Mouse (Mus musculus) heart, adult 18-20 months (tissue): ENCODE measurements around the gene Bola2. TPM values are rescaled to one million over a fixed set of nuclear protein-coding genes. Genes with fewer than 3 reads are reported as not detected.
A peak's percentile ranks its signal among the peaks of the same experiment; 100 is the strongest.
"Not testable (repeated sequence)": the region's sequence is repeated elsewhere in the genome, so short reads cannot be mapped to it uniquely, and the experiment has no call there.

Experiments used
- DNase-seq, 2 experiments: peaks; one replicate each; pipeline ENCODE4 v3.0.0; 2021 to 2022; ENCODE audit warnings: mixed read lengths in 1 of 2
- total RNA-seq, 2 experiments: library from RNA; stranded (reverse); gene quantifications; 2 replicates each; pipeline ENCODE4 v1.2.3; 2021

Gene Bola2
- total RNA-seq, 2 experiments from 2014 or later = 60.1 to 60.4 TPM

- no peak for DNase-seq
Measured at GRCm38 (mm10) chr7:126708175-126708952, 13.2 kb downstream of the Bola2 start.

GRCm38 (mm10) chr7:126710266-126710665 lies 15.1 kb downstream of the Bola2 start:
- DNase-seq = no peak

- DNase-seq = no peak
Measured at GRCm38 (mm10) chr7:126711910-126712309, 16.7 kb downstream of the Bola2 start.

GRCm38 (mm10) chr7:126715679-126716078 lies 20.5 kb downstream of the Bola2 start:
- DNase-seq = no peak

- DNase-seq = no peak
Measured at GRCm38 (mm10) chr7:126717566-126717965, 22.4 kb downstream of the Bola2 start.

GRCm38 (mm10) chr7:126718787-126719337 lies 23.7 kb downstream of the Bola2 start:
- DNase-seq = no peak

- DNase-seq = no peak
Measured at GRCm38 (mm10) chr7:126721635-126722034, 26.4 kb downstream of the Bola2 start.

GRCm38 (mm10) chr7:126725077-126725476 lies 29.9 kb downstream of the Bola2 start:
- no peak for DNase-seq

- DNase-seq = no peak
Measured at GRCm38 (mm10) chr7:126725667-126726066, 30.5 kb downstream of the Bola2 start.

GRCm38 (mm10) chr7:126730256-126730789 lies 35.1 kb downstream of the Bola2 start:
- DNase-seq = not testable (repeated sequence)

- DNase-seq = no peak
Measured at GRCm38 (mm10) chr7:126736122-126736521, 40.9 kb downstream of the Bola2 start.

- no peak for DNase-seq
Measured at GRCm38 (mm10) chr7:126739551-126739950, 44.4 kb downstream of the Bola2 start.

GRCm38 (mm10) chr7:126740132-126740735 lies 45.0 kb downstream of the Bola2 start:
- no peak for DNase-seq

- no peak for DNase-seq
Measured at GRCm38 (mm10) chr7:126740977-126741376, 45.8 kb downstream of the Bola2 start.

- DNase-seq = no peak
Measured at GRCm38 (mm10) chr7:126741452-126741851, 46.3 kb downstream of the Bola2 start.

- no peak for DNase-seq
Measured at GRCm38 (mm10) chr7:126741964-126742482, 46.8 kb downstream of the Bola2 start.

- peak in 1 of 2 experiments; percentile 68 for DNase-seq
Measured at GRCm38 (mm10) chr7:126746066-126746465, 50.9 kb downstream of the Bola2 start.

- peak in 1 of 2 experiments; percentile 56 for DNase-seq
Measured at GRCm38 (mm10) chr7:126746798-126747197, 51.6 kb downstream of the Bola2 start.

GRCm38 (mm10) chr7:126748824-126749223 lies 53.6 kb downstream of the Bola2 start:
- no peak for DNase-seq
